Mouse (Mus musculus): Measurements from ENCODE around the gene Pacsin1. TPM values are rescaled to one million over a fixed set of nuclear protein-coding genes. Genes with fewer than 3 reads are reported as not detected.

The Pacsin1 gene
- polyA plus RNA-seq (2014; fragmentation: Nextera tagmentation; extraction: Ambion mirVana), result 4.7 and 6.4 TPM in 2 replicates

- peaks cover 9% of the 10 kb centered on the region for H3K4me1 ChIP-seq (ENCODE audit: control insufficient read depth, insufficient read depth, low read length)
- H3K4me3 ChIP-seq (ENCODE audit: low read depth, low read length), result peak within 1 kb of the TSS; percentile 48
- DNase-seq (ENCODE audit: low spot score) (peak; percentile 73), ATAC-seq (replicated peaks; ENCODE audit: insufficient number of reproducible peaks, low FRiP score, low TSS enrichment, low read depth) (peak; percentile 60)
- H3K9ac ChIP-seq (replicated peaks; ENCODE audit: low read length), result peak within 1 kb of the TSS; percentile 52
- no peak within 1 kb of the TSS for H3K27ac ChIP-seq (replicated peaks; ENCODE audit: low read depth, low read length)
- H3K36me3 ChIP-seq (replicated peaks; ENCODE audit: control insufficient read depth, insufficient read depth, low read depth, low read length), result no peaks in the 10 kb centered on the region
- peaks cover 14% of the 10 kb centered on the region; the same call in 1 of the 2 replicates for H3K27me3 ChIP-seq (ENCODE audit: control insufficient read depth, insufficient read depth, low read length)
- no peaks in the 10 kb centered on the region for H3K9me3 ChIP-seq (replicated peaks; ENCODE audit: control insufficient read depth, low read length)
- H3K4me2 ChIP-seq (ENCODE audit: low read depth, low read length), result peak within 1 kb of the TSS; percentile 92
- under 1% methylated on average over 56 of the region's 65 CpGs for WGBS
These were observed at the start of gene Pacsin1 for GRCm38 (mm10) chr17:27655089-27656010. Gene Pacsin1, plus strand, starts transcription at chr17:27655509.

GRCm38 (mm10) chr17:27609576-27609975, 45.7 kb upstream of the Pacsin1 start:
- Histone ChIP-seq H3K27ac (replicated peaks; ENCODE audit: low read depth, low read length) (no peak overlapping the region), H3K27me3 (ENCODE audit: control insufficient read depth, insufficient read depth, low read length) (no peaks in the 10 kb centered on the region), H3K4me2 (ENCODE audit: low read depth, low read length) (no peak overlapping the region), H3K9ac (replicated peaks; ENCODE audit: low read length) (no peak overlapping the region), H3K4me3 (ENCODE audit: low read depth, low read length) (no peak overlapping the region), H3K4me1 (ENCODE audit: control insufficient read depth, insufficient read depth, low read length) (no peaks in the 10 kb centered on the region), H3K9me3 (replicated peaks; ENCODE audit: control insufficient read depth, low read length) (no peaks in the 10 kb centered on the region), H3K36me3 (replicated peaks; ENCODE audit: control insufficient read depth, insufficient read depth, low read depth, low read length) (peaks cover 2% of the 10 kb centered on the region; the same call in 1 of the 2 replicates)
- ATAC-seq (replicated peaks; ENCODE audit: insufficient number of reproducible peaks, low FRiP score, low TSS enrichment, low read depth), result no peak
- DNase-seq (ENCODE audit: low spot score), result no peak
- 89% methylated on average over 7 of the region's 7 CpGs for WGBS

- DNase-seq (ENCODE audit: low spot score), result no peak
- Histone ChIP-seq H3K36me3 (replicated peaks; ENCODE audit: control insufficient read depth, insufficient read depth, low read depth, low read length) (peaks cover 2% of the 10 kb centered on the region; the same call in 1 of the 2 replicates), H3K4me2 (ENCODE audit: low read depth, low read length) (no peak overlapping the region), H3K9ac (replicated peaks; ENCODE audit: low read length) (no peak overlapping the region), H3K4me1 (ENCODE audit: control insufficient read depth, insufficient read depth, low read length) (no peaks in the 10 kb centered on the region), H3K27me3 (ENCODE audit: control insufficient read depth, insufficient read depth, low read length) (no peaks in the 10 kb centered on the region), H3K9me3 (replicated peaks; ENCODE audit: control insufficient read depth, low read length) (no peaks in the 10 kb centered on the region), H3K4me3 (ENCODE audit: low read depth, low read length) (no peak overlapping the region), H3K27ac (replicated peaks; ENCODE audit: low read depth, low read length) (no peak overlapping the region)
- ATAC-seq (replicated peaks; ENCODE audit: insufficient number of reproducible peaks, low FRiP score, low TSS enrichment, low read depth), result no peak
- 89% methylated on average over 10 of the region's 10 CpGs for WGBS
These were observed 44.4 kb upstream of the Pacsin1 start for GRCm38 (mm10) chr17:27610679-27611518.

- peaks cover 2% of the 10 kb centered on the region for H3K36me3 ChIP-seq (replicated peaks; ENCODE audit: control insufficient read depth, insufficient read depth, low read depth, low read length)
- WGBS, result 55% methylated on average over 3 of the region's 3 CpGs
These were observed 43.8 kb upstream of the Pacsin1 start for GRCm38 (mm10) chr17:27611519-27611884.

GRCm38 (mm10) chr17:27611994-27612393, 43.3 kb upstream of the Pacsin1 start:
- 93% methylated on average over 5 of the region's 5 CpGs for WGBS
- H3K27me3 ChIP-seq (ENCODE audit: control insufficient read depth, insufficient read depth, low read length), result no peaks in the 10 kb centered on the region
- H3K9ac ChIP-seq (replicated peaks; ENCODE audit: low read length), result no peak overlapping the region
- no peak overlapping the region for H3K4me3 ChIP-seq (ENCODE audit: low read depth, low read length)
- H3K4me1 ChIP-seq (ENCODE audit: control insufficient read depth, insufficient read depth, low read length), result no peaks in the 10 kb centered on the region
- peaks cover 2% of the 10 kb centered on the region for H3K36me3 ChIP-seq (replicated peaks; ENCODE audit: control insufficient read depth, insufficient read depth, low read depth, low read length)
- H3K27ac ChIP-seq (replicated peaks; ENCODE audit: low read depth, low read length), result no peak overlapping the region
- no peak overlapping the region for H3K4me2 ChIP-seq (ENCODE audit: low read depth, low read length)
- no peak for DNase-seq (ENCODE audit: low spot score)
- no peaks in the 10 kb centered on the region for H3K9me3 ChIP-seq (replicated peaks; ENCODE audit: control insufficient read depth, low read length)
- no peak for ATAC-seq (replicated peaks; ENCODE audit: insufficient number of reproducible peaks, low FRiP score, low TSS enrichment, low read depth)

More at GRCm38 (mm10) chr17:27611519-27611884, 43.8 kb upstream of the Pacsin1 start:
- Histone ChIP-seq H3K9ac (replicated peaks; ENCODE audit: low read length) (no peak overlapping the region), H3K9me3 (replicated peaks; ENCODE audit: control insufficient read depth, low read length) (no peaks in the 10 kb centered on the region), H3K4me1 (ENCODE audit: control insufficient read depth, insufficient read depth, low read length) (no peaks in the 10 kb centered on the region), H3K27ac (replicated peaks; ENCODE audit: low read depth, low read length) (no peak overlapping the region), H3K27me3 (ENCODE audit: control insufficient read depth, insufficient read depth, low read length) (no peaks in the 10 kb centered on the region), H3K4me2 (ENCODE audit: low read depth, low read length) (no peak overlapping the region), H3K4me3 (ENCODE audit: low read depth, low read length) (no peak overlapping the region)
- DNase-seq (ENCODE audit: low spot score) (no peak), ATAC-seq (replicated peaks; ENCODE audit: insufficient number of reproducible peaks, low FRiP score, low TSS enrichment, low read depth) (no peak)

GRCm38 (mm10) chr17:27613016-27613415, 42.3 kb upstream of the Pacsin1 start:
- no peak for ATAC-seq (replicated peaks; ENCODE audit: insufficient number of reproducible peaks, low FRiP score, low TSS enrichment, low read depth)
- Histone ChIP-seq H3K4me3 (ENCODE audit: low read depth, low read length) (no peak overlapping the region), H3K4me1 (ENCODE audit: control insufficient read depth, insufficient read depth, low read length) (no peaks in the 10 kb centered on the region), H3K27ac (replicated peaks; ENCODE audit: low read depth, low read length) (no peak overlapping the region), H3K9ac (replicated peaks; ENCODE audit: low read length) (no peak overlapping the region), H3K4me2 (ENCODE audit: low read depth, low read length) (no peak overlapping the region), H3K27me3 (ENCODE audit: control insufficient read depth, insufficient read depth, low read length) (no peaks in the 10 kb centered on the region), H3K36me3 (replicated peaks; ENCODE audit: control insufficient read depth, insufficient read depth, low read depth, low read length) (peaks cover 2% of the 10 kb centered on the region), H3K9me3 (replicated peaks; ENCODE audit: control insufficient read depth, low read length) (no peaks in the 10 kb centered on the region)
- 81% methylated on average over 4 of the region's 4 CpGs for WGBS
- no peak for DNase-seq (ENCODE audit: low spot score)

- DNase-seq (ENCODE audit: low spot score) (no peak), ATAC-seq (replicated peaks; ENCODE audit: insufficient number of reproducible peaks, low FRiP score, low TSS enrichment, low read depth) (no peak)
- no peak overlapping the region for H3K9ac ChIP-seq (replicated peaks; ENCODE audit: low read length)
- no peak overlapping the region for H3K4me2 ChIP-seq (ENCODE audit: low read depth, low read length)
- H3K36me3 ChIP-seq (replicated peaks; ENCODE audit: control insufficient read depth, insufficient read depth, low read depth, low read length), result no peaks in the 10 kb centered on the region; the same call in 1 of the 2 replicates
- no peak overlapping the region for H3K4me3 ChIP-seq (ENCODE audit: low read depth, low read length)
- no peaks in the 10 kb centered on the region for H3K9me3 ChIP-seq (replicated peaks; ENCODE audit: control insufficient read depth, low read length)
- 72% methylated on average over 7 of the region's 7 CpGs for WGBS
- H3K27me3 ChIP-seq (ENCODE audit: control insufficient read depth, insufficient read depth, low read length), result no peaks in the 10 kb centered on the region
- no peaks in the 10 kb centered on the region for H3K4me1 ChIP-seq (ENCODE audit: control insufficient read depth, insufficient read depth, low read length)
- H3K27ac ChIP-seq (replicated peaks; ENCODE audit: low read depth, low read length), result no peak overlapping the region
These were observed 39.9 kb upstream of the Pacsin1 start for GRCm38 (mm10) chr17:27615388-27615787.
